Mouse (Mus musculus) spleen, adult 2 months (tissue): Measurements from ENCODE around the gene Kmt5a. TPM values are rescaled to one million over a fixed set of nuclear protein-coding genes. Genes with fewer than 3 reads are reported as not detected.

Source experiments
- DNase-seq, 2 experiments: peaks; one replicate each; pipeline versions ENCODE4 v3.0.0 to v3.0.0-alpha.2; 2012 to 2021; ENCODE audit warnings: low spot score in 2 of 2, low read depth in 1 of 2
- H3K27ac ChIP-seq: fragments of 200-500 bp; 2 replicates; pipeline ENCODE4 v1.5.1; 2012; ENCODE audit warnings: low read length, inconsistent platforms; ENCODE audit not compliant: insufficient read depth
- H3K27me3 ChIP-seq: fragments of 200-500 bp; 2 replicates; pipeline ENCODE4 v1.6.1; 2012; ENCODE audit warnings: mild to moderate bottlenecking, moderate library complexity, low read length, inconsistent platforms; ENCODE audit not compliant: control insufficient read depth, insufficient read depth
- H3K36me3 ChIP-seq: fragments of 200-500 bp; 2 replicates; pipeline ENCODE4 v1.6.1; 2012; ENCODE audit warnings: mild to moderate bottlenecking, low read length, inconsistent platforms; ENCODE audit not compliant: control insufficient read depth, insufficient read depth
- H3K4me1 ChIP-seq: fragments of 200-500 bp; 2 replicates; pipeline ENCODE4 v1.6.1; 2011; ENCODE audit warnings: inconsistent platforms; ENCODE audit not compliant: control insufficient read depth, insufficient read depth, insufficient read length
- H3K4me3 ChIP-seq: fragments of 200-500 bp; 2 replicates; pipeline ENCODE4 v1.5.1; 2011; ENCODE audit warnings: mild to moderate bottlenecking, inconsistent platforms; ENCODE audit not compliant: insufficient read depth, insufficient read length; ENCODE audit errors: extremely low read depth
- CTCF ChIP-seq: fragments of 200-500 bp; IDR thresholded peaks from 2 replicates; pipeline ENCODE4 v1.5.1; 2011; ENCODE audit warnings: mild to moderate bottlenecking, inconsistent platforms; ENCODE audit not compliant: insufficient read depth, insufficient read length, insufficient replicate concordance; ENCODE audit errors: extremely low read depth
- POLR2A ChIP-seq: fragments of 200-500 bp; IDR thresholded peaks from 2 replicates; pipeline ENCODE4 v1.6.1; 2011; ENCODE audit warnings: low read depth, low read length, inconsistent platforms
- WGBS: fragments of 180-500 bp; shearing (Covaris S2); methylation state at CpG from one replicate; pipeline ENCODE4 v1.1.7; 2018; 5-methylcytosine and 5-hydroxymethylcytosine counted together
- polyA plus RNA-seq: library from polyadenylated mRNA; depleted of rRNA; stranded (reverse); fragments of >200 nt; gene quantifications from 2 replicates; pipeline ENCODE4 v1.2.3, GENCODE M21; 2012

The Kmt5a gene
- polyA plus RNA-seq, 1 experiment = 18.4 TPM

- no peaks in the 10 kb centered on the region for H3K27me3 ChIP-seq
- H3K4me3 ChIP-seq = no peak overlapping the region
- no peak for TF ChIP-seq POLR2A
- peak; percentile 54; the same call in 1 of the 2 replicates for TF ChIP-seq CTCF
- no peaks in the 10 kb centered on the region for H3K4me1 ChIP-seq
- H3K27ac ChIP-seq = no peak overlapping the region
- peak in 1 of 2 experiments; percentile 31 for DNase-seq
- no peaks in the 10 kb centered on the region for H3K36me3 ChIP-seq
- 47% methylated on average over 5 of the region's 5 CpGs for WGBS
Observed at GRCm38 (mm10) chr5:124438229-124438628, 1.5 kb upstream of the Kmt5a start.

- Histone ChIP-seq H3K27me3 (no peaks in the 10 kb centered on the region), H3K36me3 (no peaks in the 10 kb centered on the region), H3K4me1 (no peaks in the 10 kb centered on the region), H3K27ac (no peak overlapping the region), H3K4me3 (no peak overlapping the region)
- DNase-seq = no peak
- TF ChIP-seq CTCF (no peak), POLR2A (no peak)
- 77% methylated on average over 5 of the region's 5 CpGs for WGBS
Observed at GRCm38 (mm10) chr5:124438746-124439145, 984 bp upstream of the Kmt5a start.

- Histone ChIP-seq H3K4me3 (peak overlapping the region; percentile 87), H3K4me1 (peaks cover 5% of the 10 kb centered on the region; the same call in 1 of the 2 replicates), H3K27me3 (no peaks in the 10 kb centered on the region), H3K36me3 (no peaks in the 10 kb centered on the region), H3K27ac (peak overlapping the region; percentile 79)
- peak; percentile 47 to 52 for DNase-seq
- peak; percentile 32; the same call in 1 of the 2 replicates for TF ChIP-seq CTCF
- no peak for TF ChIP-seq POLR2A
- WGBS = under 1% methylated on average over 30 of the region's 30 CpGs
Observed at GRCm38 (mm10) chr5:124440094-124440701, 468 bp downstream of the Kmt5a start.

- H3K27me3 ChIP-seq = no peaks in the 10 kb centered on the region
- H3K36me3 ChIP-seq = peaks cover 3% of the 10 kb centered on the region; the same call in 1 of the 2 replicates
- TF ChIP-seq CTCF (no peak), POLR2A (no peak)
- H3K4me3 ChIP-seq = no peak overlapping the region
- H3K27ac ChIP-seq = no peak overlapping the region
- no peak for DNase-seq
- peaks cover 11% of the 10 kb centered on the region for H3K4me1 ChIP-seq
- 79% methylated on average over 2 of the region's 2 CpGs for WGBS
Observed at GRCm38 (mm10) chr5:124442628-124443027, 2.9 kb downstream of the Kmt5a start.

GRCm38 (mm10) chr5:124444208-124444607 is 4.5 kb downstream of the Kmt5a start:
- 73% methylated on average over 3 of the region's 3 CpGs for WGBS
- no peak overlapping the region for H3K4me3 ChIP-seq
- peaks cover 11% of the 10 kb centered on the region for H3K4me1 ChIP-seq
- no peak overlapping the region for H3K27ac ChIP-seq
- no peak for DNase-seq
- H3K36me3 ChIP-seq = peaks cover 14% of the 10 kb centered on the region
- no peaks in the 10 kb centered on the region for H3K27me3 ChIP-seq
- no peak for TF ChIP-seq POLR2A
- TF ChIP-seq CTCF = no peak

GRCm38 (mm10) chr5:124444661-124445561 is 5.2 kb downstream of the Kmt5a start:
- peaks cover 18% of the 10 kb centered on the region for H3K36me3 ChIP-seq
- DNase-seq = peak in 1 of 2 experiments; percentile 72
- peak overlapping the region; percentile 79 for H3K27ac ChIP-seq
- H3K4me3 ChIP-seq = peak overlapping the region; percentile 86
- H3K4me1 ChIP-seq = peaks cover 11% of the 10 kb centered on the region
- TF ChIP-seq POLR2A (peak; percentile 73), CTCF (no peak)
- WGBS = 9% methylated on average over 53 of the region's 66 CpGs
- H3K27me3 ChIP-seq = no peaks in the 10 kb centered on the region

- peak in 1 of 2 experiments; percentile 41 for DNase-seq
- peak overlapping the region; percentile 59 for H3K4me3 ChIP-seq
- H3K27ac ChIP-seq = peak overlapping the region; percentile 63
- no peaks in the 10 kb centered on the region for H3K27me3 ChIP-seq
- no peak for TF ChIP-seq POLR2A
- TF ChIP-seq CTCF = no peak
- H3K4me1 ChIP-seq = peaks cover 11% of the 10 kb centered on the region
- WGBS = 9% methylated on average over 36 of the region's 77 CpGs
- peaks cover 25% of the 10 kb centered on the region for H3K36me3 ChIP-seq
Observed at GRCm38 (mm10) chr5:124445621-124446293, 6.0 kb downstream of the Kmt5a start.
